Mouse (Mus musculus): Measurements from ENCODE around the gene D7Ertd443e. TPM values are rescaled to one million over a fixed set of nuclear protein-coding genes. Genes with fewer than 3 reads are reported as not detected.

The D7Ertd443e gene
- polyA plus RNA-seq, 1 experiment from 2014 or later = not detected

DNA sequence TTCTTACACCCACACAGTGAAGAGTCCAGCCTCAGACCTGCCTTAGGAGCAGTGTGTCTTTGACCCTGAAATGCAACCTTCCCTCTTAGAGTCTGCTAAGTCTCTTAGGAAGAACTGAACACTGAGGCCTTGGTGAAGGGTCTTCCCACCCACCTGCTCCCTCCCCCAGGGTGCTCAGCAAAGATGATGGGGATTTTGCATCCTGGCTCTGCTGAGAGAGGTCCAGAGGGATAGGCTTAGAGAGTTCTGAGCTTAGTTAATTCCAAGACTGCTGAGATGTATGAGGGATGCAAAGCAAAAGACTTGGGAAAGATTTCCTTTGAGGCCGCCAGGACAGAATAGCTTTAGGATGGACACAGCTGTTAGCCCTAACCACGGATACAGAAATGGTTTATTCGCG is 158.4 kb downstream of the D7Ertd443e start:
- Histone ChIP-seq H3K4me1 (ENCODE audit: insufficient read depth) (no peaks in the 10 kb centered on the region; the same call in 1 of the 2 replicates), H3K27ac (ENCODE audit: low read depth) (no peak overlapping the region), H3K4me2 (ENCODE audit: low read depth, low read length) (no peak overlapping the region), H3K9ac (replicated peaks) (no peak overlapping the region), H3K27me3 (ENCODE audit: insufficient read depth, low read length) (peaks cover 25% of the 10 kb centered on the region), H3K36me3 (replicated peaks; ENCODE audit: insufficient read depth, low read length) (no peaks in the 10 kb centered on the region), H3K4me3 (ENCODE audit: low read depth, low read length) (no peak overlapping the region), H3K9me3 (ENCODE audit: low read length) (no peaks in the 10 kb centered on the region)
- TF ChIP-seq EP300 (IDR thresholded peaks at IDR 0.05; ENCODE audit: low read depth) (no peak), CTCF (IDR thresholded peaks at IDR 0.05; ENCODE audit: low read depth) (no peak)
- DNase-seq (no peak), ATAC-seq (no peak)
- 84% methylated on average over 4 of the region's 4 CpGs for WGBS (ENCODE audit: insufficient replicate concordance)

DNA sequence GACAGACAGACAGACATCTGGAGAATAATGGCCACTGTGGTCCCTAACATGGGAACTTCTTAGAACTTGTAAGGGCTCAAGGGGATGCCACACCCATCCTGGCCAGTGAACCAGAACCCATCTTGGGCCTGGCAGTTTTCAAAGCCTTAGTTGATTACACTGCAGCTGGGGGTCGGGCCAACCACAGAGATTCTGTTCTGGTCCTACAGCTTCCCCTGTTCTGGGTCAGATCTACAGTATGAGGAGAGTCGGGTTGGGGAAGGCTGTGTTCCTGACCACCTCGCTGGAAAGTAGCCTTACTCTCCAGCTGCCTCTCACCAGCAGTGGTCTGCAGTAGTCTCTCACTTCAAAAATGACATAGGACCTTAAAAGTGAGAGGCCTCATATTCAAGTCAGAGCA is 159.2 kb downstream of the D7Ertd443e start:
- Histone ChIP-seq H3K4me3 (ENCODE audit: low read depth, low read length) (no peak overlapping the region), H3K9me3 (ENCODE audit: low read length) (no peaks in the 10 kb centered on the region), H3K36me3 (replicated peaks; ENCODE audit: insufficient read depth, low read length) (no peaks in the 10 kb centered on the region), H3K9ac (replicated peaks) (no peak overlapping the region), H3K27me3 (ENCODE audit: insufficient read depth, low read length) (peaks cover 25% of the 10 kb centered on the region), H3K4me2 (ENCODE audit: low read depth, low read length) (no peak overlapping the region), H3K27ac (ENCODE audit: low read depth) (no peak overlapping the region), H3K4me1 (ENCODE audit: insufficient read depth) (no peaks in the 10 kb centered on the region)
- TF ChIP-seq EP300 (IDR thresholded peaks at IDR 0.05; ENCODE audit: low read depth) (no peak), CTCF (IDR thresholded peaks at IDR 0.05; ENCODE audit: low read depth) (no peak)
- 62% methylated on average over 3 of the region's 3 CpGs for WGBS (ENCODE audit: insufficient replicate concordance)
- no peak for DNase-seq
- no peak for ATAC-seq

DNA sequence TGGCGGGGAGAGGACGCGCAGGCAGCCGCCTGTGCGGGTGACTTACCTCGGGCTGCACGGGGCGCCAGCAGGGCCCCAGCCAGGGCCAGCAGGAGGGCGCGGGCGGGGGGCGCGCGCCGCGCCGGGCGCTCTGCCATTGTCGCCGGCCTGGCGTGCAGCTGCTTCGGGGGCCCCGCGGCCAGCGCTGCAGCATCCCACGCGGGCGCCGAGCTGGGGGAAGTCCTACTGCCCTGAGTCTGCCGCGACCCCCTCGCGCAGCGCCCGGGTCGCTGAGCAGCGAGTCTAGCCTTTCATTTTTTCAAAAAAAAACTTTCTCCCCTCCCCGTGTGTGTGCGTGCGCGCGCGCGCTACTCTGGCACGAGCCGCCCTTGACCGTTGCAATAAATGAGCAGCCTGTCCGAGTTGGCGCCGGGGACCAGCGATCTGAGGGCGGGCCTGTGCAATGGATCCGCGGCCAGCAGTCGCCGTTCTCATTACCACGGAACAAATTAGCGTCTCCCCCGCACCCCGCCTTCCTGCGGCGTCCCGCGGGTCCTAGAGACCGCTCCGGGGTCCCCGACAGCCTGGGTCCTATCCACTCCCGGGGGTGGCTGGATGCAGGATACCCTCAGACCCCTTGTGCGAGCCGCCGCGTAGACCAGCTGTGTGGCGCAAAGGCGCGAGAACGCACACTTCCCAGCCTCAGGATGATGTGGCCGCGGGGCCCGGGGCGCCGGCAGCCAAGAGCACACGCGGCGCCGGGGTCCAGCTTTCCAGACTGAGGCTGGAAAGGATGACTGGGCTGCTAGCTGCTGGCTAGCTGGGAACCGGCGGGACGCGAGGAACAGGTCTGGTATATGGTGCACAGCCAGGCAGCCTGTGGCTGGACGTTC is 160.5 kb downstream of the D7Ertd443e start:
- Histone ChIP-seq H3K27ac (ENCODE audit: low read depth) (peak overlapping the region; percentile 34; the same call in 1 of the 2 replicates), H3K9me3 (ENCODE audit: low read length) (no peaks in the 10 kb centered on the region), H3K27me3 (ENCODE audit: insufficient read depth, low read length) (peaks cover 25% of the 10 kb centered on the region), H3K4me1 (ENCODE audit: insufficient read depth) (no peaks in the 10 kb centered on the region), H3K4me3 (ENCODE audit: low read depth, low read length) (peak overlapping the region; percentile 47), H3K36me3 (replicated peaks; ENCODE audit: insufficient read depth, low read length) (no peaks in the 10 kb centered on the region), H3K4me2 (ENCODE audit: low read depth, low read length) (peak overlapping the region; percentile 63), H3K9ac (replicated peaks) (0 out of 2 replicates have a peak overlapping the region, but pooled peaks have one; percentile 41)
- ATAC-seq (no peak), DNase-seq (peak; percentile 36)
- 1% methylated on average over 86 of the region's 90 CpGs for WGBS (ENCODE audit: insufficient replicate concordance)
- no peak for TF ChIP-seq EP300 (IDR thresholded peaks at IDR 0.05; ENCODE audit: low read depth)
- TF ChIP-seq CTCF (IDR thresholded peaks at IDR 0.05; ENCODE audit: low read depth) = no peak

DNA sequence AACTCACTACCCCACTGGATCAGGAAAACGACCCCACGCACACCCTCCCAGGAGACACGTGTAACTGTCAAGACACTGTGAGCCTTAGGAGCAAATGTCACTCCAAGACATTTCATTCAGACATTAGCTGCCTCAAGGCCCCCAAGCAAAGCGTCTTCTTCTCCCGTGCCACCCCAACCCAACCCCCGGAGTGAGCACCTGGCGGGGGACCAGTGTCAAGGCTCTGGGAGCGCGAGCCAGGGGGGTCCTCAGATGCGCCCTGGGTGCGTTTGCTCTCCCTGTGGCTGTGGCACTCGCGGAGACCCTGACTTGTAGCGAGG is 161.1 kb downstream of the D7Ertd443e start:
- DNase-seq (peak; percentile 18), ATAC-seq (no peak)
- Histone ChIP-seq H3K9ac (replicated peaks) (no peak overlapping the region), H3K27me3 (ENCODE audit: insufficient read depth, low read length) (peaks cover 25% of the 10 kb centered on the region), H3K9me3 (ENCODE audit: low read length) (no peaks in the 10 kb centered on the region), H3K27ac (ENCODE audit: low read depth) (0 out of 2 replicates have a peak overlapping the region, but pooled peaks have one; percentile 29), H3K4me3 (ENCODE audit: low read depth, low read length) (peak overlapping the region; percentile 47), H3K4me1 (ENCODE audit: insufficient read depth) (no peaks in the 10 kb centered on the region), H3K36me3 (replicated peaks; ENCODE audit: insufficient read depth, low read length) (no peaks in the 10 kb centered on the region), H3K4me2 (ENCODE audit: low read depth, low read length) (peak overlapping the region; percentile 63)
- TF ChIP-seq CTCF (IDR thresholded peaks at IDR 0.05; ENCODE audit: low read depth) (no peak), EP300 (IDR thresholded peaks at IDR 0.05; ENCODE audit: low read depth) (no peak)
- under 1% methylated on average over 14 of the region's 14 CpGs for WGBS (ENCODE audit: insufficient replicate concordance)

DNA sequence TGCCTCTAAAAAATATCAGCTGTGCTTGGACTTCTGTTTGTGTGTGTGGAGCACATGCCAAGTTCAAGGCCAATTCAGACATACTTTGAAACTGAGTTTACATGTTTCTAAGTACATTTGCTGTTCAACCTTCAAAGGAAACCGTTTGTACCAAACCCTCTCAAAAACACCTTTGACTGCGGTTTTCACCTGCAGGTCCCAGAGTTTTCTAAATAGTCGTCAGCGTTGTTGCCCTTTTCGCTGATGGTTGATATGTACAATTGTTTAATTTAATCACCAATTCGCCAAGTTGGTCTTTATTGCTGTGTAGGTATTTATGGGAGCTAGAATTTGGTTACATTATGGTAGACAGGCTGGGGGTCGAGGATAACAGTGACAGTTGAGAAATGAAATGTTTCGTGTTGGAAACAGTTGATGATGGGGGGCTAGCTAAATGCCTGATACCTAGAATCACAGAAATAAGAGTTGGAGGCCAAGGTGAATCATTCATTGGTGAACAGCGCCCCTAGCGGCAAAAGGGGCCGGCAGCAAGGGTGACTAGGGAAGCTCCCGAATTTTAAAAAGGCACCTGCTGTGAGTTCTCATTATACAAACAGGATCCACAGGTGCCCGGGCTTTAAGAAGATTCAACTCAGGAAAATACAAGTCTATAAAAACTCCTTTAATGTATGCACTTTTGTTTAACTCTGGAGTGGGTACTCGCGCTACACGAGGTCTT is 161.9 kb downstream of the D7Ertd443e start:
- Histone ChIP-seq H3K27ac (ENCODE audit: low read depth) (no peak overlapping the region), H3K27me3 (ENCODE audit: insufficient read depth, low read length) (peaks cover 25% of the 10 kb centered on the region), H3K4me2 (ENCODE audit: low read depth, low read length) (peak overlapping the region; percentile 63), H3K36me3 (replicated peaks; ENCODE audit: insufficient read depth, low read length) (no peaks in the 10 kb centered on the region), H3K9ac (replicated peaks) (no peak overlapping the region), H3K4me1 (ENCODE audit: insufficient read depth) (no peaks in the 10 kb centered on the region), H3K4me3 (ENCODE audit: low read depth, low read length) (peak overlapping the region; percentile 47), H3K9me3 (ENCODE audit: low read length) (no peaks in the 10 kb centered on the region)
- DNase-seq = peak; percentile 78
- 24% methylated on average over 16 of the region's 16 CpGs for WGBS (ENCODE audit: insufficient replicate concordance)
- no peak for TF ChIP-seq EP300 (IDR thresholded peaks at IDR 0.05; ENCODE audit: low read depth)
- TF ChIP-seq CTCF (IDR thresholded peaks at IDR 0.05; ENCODE audit: low read depth) = peak; percentile 81
- ATAC-seq = no peak

Other genes with a start within 250 kb of the D7Ertd443e start
- gene Adam12, start 153.5 kb downstream of the D7Ertd443e start, polyA plus RNA-seq (2015; fragmentation: Nextera tagmentation; extraction: Ambion mirVana) = 0.93 and 1.1 TPM in 2 replicates

Measured in liver, postnatal 0 days (tissue).